Mouse (Mus musculus) hindbrain, embryonic 14.5 days (tissue): ENCODE measurements around the gene Tcap. TPM values are rescaled to one million over a fixed set of nuclear protein-coding genes. Genes with fewer than 3 reads are reported as not detected.

Experiments
- ATAC-seq: fragments of 200-750 bp; cut with Nextera tagmentation; 2 replicates; pipeline ENCODE4 v1.8.0; 2017; ENCODE audit warnings: moderate number of reproducible peaks, mild to moderate bottlenecking, moderate TSS enrichment, moderate library complexity; ENCODE audit not compliant: low FRiP score
- DNase-seq: peaks from one replicate; pipeline ENCODE4 v3.0.0-alpha.2; 2015; ENCODE audit warnings: low spot score
- H3K27ac ChIP-seq: fragments of 300-500 bp; sonication (generic); 2 replicates; pipeline ENCODE4 v1.5.1; 2014; ENCODE audit warnings: mild to moderate bottlenecking, moderate library complexity
- H3K27me3 ChIP-seq: fragments of 300-500 bp; sonication (generic); 2 replicates; pipeline ENCODE4 v1.6.1; 2014; ENCODE audit warnings: mild to moderate bottlenecking, low read length, mixed read lengths; ENCODE audit not compliant: control insufficient read depth, insufficient read depth
- H3K36me3 ChIP-seq: fragments of 300-500 bp; sonication (generic); replicated peaks from 2 replicates; pipeline ENCODE4 v1.6.1; 2014; ENCODE audit not compliant: control insufficient read depth, insufficient read depth
- H3K4me1 ChIP-seq: fragments of 300-500 bp; sonication (generic); replicated peaks from 2 replicates; pipeline ENCODE4 v1.6.1; 2014; ENCODE audit warnings: antibody characterized with exemption, low read length, mixed read lengths; ENCODE audit not compliant: control insufficient read depth, insufficient read depth
- H3K4me2 ChIP-seq: fragments of 300-500 bp; sonication (generic); replicated peaks from 2 replicates; pipeline ENCODE4 v1.6.1; 2014; ENCODE audit warnings: mild to moderate bottlenecking, moderate library complexity
- H3K4me3 ChIP-seq: fragments of 300-500 bp; sonication (generic); replicated peaks from 2 replicates; pipeline ENCODE4 v1.5.1; 2014; ENCODE audit warnings: mild to moderate bottlenecking, low read length
- H3K9ac ChIP-seq: fragments of 300-500 bp; sonication (generic); 2 replicates; pipeline ENCODE4 v1.6.1; 2014
- H3K9me3 ChIP-seq: fragments of 300-500 bp; sonication (generic); 2 replicates; pipeline ENCODE4 v1.6.1; 2016; ENCODE audit warnings: low read length; ENCODE audit not compliant: control insufficient read depth
- WGBS: fragments of 180-500 bp; shearing (Covaris S2); extraction: QIAGEN DNeasy Blood & Tissue Kit; methylation state at CpG from one replicate; pipeline ENCODE4 v1.1.7; 2014; 5-methylcytosine and 5-hydroxymethylcytosine counted together
- polyA plus RNA-seq: library from polyadenylated mRNA; unstranded; fragments of >200 nt; fragmentation: Nextera tagmentation; extraction: Ambion mirVana; gene quantifications from 2 replicates; pipeline ENCODE4 v1.2.1, GENCODE M21; 2014

The Tcap gene
- polyA plus RNA-seq, 1 experiment from 2014 or later, result not detected

DNA sequence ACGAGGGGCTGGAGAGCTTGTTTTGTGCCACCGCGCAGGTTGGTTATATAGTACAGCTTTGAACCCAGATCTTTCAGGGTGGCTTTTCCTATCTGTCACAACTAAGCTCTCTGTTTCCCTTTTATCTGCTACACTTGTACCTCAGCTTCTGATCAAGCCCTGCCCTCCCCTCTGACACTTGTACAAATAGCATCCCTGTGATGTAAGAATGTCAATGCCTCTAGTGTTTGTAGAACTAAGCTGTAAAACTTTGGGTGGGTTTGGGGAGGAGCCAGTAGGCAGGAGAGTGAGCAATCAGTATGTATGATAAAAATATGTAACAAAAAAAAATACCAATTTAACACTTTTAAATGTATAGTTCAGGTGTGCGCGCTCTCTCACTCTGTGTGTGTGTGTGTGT, 19.2 kb upstream of the Tcap start:
- Histone ChIP-seq H3K9me3 (no peaks in the 10 kb centered on the region), H3K36me3 (no peaks in the 10 kb centered on the region), H3K4me1 (peaks cover 19% of the 10 kb centered on the region), H3K27ac (no peak overlapping the region), H3K9ac (no peak overlapping the region), H3K4me3 (no peak overlapping the region), H3K27me3 (no peaks in the 10 kb centered on the region), H3K4me2 (no peak overlapping the region)
- no peak for ATAC-seq
- DNase-seq, result no peak
- WGBS, result 92% methylated on average over 5 of the region's 5 CpGs

DNA sequence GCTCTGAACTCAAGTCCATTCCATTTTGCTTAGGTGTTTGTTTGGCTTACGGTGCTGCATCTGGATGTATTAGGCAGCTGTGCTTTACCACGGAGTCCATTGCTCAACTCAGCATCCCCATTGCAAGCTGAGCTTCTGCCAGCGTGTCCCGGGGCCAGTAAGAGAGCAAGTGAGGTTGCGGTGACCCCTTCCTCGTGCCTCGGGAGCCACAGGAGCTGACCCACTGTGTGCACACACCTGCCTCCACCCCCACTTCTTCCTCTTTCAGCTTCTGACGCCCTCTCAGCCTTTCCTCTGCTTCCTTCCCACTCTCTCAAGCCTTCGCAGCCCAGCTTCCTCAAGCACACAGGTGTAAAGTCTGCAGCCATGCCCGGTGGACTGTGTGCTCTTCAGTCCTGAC, 17.3 kb upstream of the Tcap start:
- Histone ChIP-seq H3K4me2 (no peak overlapping the region), H3K4me3 (no peak overlapping the region), H3K36me3 (no peaks in the 10 kb centered on the region), H3K4me1 (peaks cover 8% of the 10 kb centered on the region; the same call in 1 of the 2 replicates), H3K9ac (no peak overlapping the region), H3K27ac (no peak overlapping the region), H3K27me3 (no peaks in the 10 kb centered on the region), H3K9me3 (no peaks in the 10 kb centered on the region)
- ATAC-seq (no peak), DNase-seq (no peak)
- WGBS, result 74% methylated on average over 10 of the region's 10 CpGs

DNA sequence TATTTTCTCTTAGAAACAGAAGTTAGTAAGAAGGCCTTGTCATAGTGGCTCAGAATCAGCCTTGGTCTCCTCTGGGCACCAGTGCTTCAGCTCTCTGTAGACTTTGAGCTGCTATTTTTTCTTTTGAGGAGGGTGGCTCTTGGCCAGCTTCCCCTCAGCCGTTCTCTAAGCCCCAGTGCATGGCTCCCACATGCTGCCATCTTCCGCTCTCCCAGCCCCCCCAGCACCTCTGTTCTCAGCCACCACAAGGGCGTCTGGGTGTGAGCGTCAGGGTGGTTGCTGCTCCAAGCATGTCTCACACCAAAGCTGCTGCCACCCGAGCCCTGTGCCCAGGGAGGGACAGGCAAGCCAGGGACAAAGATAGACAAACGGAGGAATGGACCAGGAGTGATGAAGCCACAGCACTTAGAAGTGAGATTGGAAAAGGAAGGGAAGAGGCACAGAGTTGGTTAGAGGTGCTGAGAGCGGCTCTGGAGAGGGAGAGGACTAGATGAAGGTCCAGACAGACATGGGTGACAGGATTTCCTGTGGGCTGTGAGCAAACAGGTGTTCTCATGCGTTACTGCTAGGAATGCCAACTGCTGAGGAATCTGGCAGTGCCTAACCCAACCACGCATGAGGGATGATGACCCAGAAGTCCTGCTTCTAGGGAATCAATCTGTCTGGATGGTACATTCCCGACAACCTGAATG, 16.3 kb upstream of the Tcap start:
- Histone ChIP-seq H3K4me2 (no peak overlapping the region), H3K4me3 (no peak overlapping the region), H3K9ac (no peak overlapping the region), H3K9me3 (no peaks in the 10 kb centered on the region), H3K4me1 (peaks cover 13% of the 10 kb centered on the region; the same call in 1 of the 2 replicates), H3K27ac (no peak overlapping the region), H3K36me3 (no peaks in the 10 kb centered on the region), H3K27me3 (no peaks in the 10 kb centered on the region)
- DNase-seq, result no peak
- WGBS, result 83% methylated on average over 10 of the region's 10 CpGs
- no peak for ATAC-seq

DNA sequence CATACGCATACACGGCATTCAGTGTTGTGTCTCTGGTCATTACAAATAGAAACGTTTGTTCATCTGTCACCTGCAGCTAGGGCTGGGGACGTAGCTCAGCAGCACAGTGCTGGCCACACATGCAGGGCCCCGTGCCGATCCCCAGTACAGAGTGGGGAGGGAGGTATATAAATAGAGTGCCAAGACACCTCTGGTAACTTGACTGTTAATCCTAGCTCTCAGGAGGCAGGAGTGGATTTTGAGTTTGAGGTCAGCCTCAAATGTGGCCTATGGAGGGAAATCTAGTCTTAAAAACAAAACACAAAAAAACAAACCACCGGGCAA, 15.8 kb upstream of the Tcap start:
- no peak for ATAC-seq
- 86% methylated on average over 7 of the region's 7 CpGs for WGBS

DNA sequence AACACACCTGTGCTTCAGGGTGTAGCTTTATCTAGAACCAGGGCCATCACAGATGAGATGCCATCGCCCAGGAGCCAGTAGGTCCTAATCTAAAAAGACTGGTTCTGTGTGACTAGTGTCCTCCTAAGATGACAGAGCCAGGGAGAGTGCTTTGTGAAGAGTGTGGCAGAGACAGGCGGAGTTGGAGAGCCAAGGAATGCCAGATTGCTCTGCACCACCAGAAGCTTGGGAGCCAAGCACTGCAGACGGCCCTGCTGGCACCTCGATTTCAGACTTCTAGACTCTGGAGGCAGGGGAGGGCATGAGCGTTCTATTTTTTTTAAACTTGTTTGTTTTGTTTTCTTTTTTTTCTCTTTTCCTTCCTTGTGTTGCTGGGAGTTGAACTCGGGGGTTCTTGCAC, 14.3 kb upstream of the Tcap start:
- Histone ChIP-seq H3K9me3 (no peaks in the 10 kb centered on the region), H3K27me3 (no peaks in the 10 kb centered on the region), H3K9ac (no peak overlapping the region), H3K4me2 (no peak overlapping the region), H3K27ac (no peak overlapping the region), H3K4me1 (peaks cover 13% of the 10 kb centered on the region; the same call in 1 of the 2 replicates), H3K4me3 (no peak overlapping the region), H3K36me3 (no peaks in the 10 kb centered on the region)
- no peak for DNase-seq
- no peak for ATAC-seq
- 82% methylated on average over 6 of the region's 6 CpGs for WGBS

More for the DNA sequence above, 15.8 kb upstream of the Tcap start:
- H3K9ac ChIP-seq, result no peak overlapping the region
- H3K9me3 ChIP-seq, result no peaks in the 10 kb centered on the region
- peaks cover 13% of the 10 kb centered on the region; the same call in 1 of the 2 replicates for H3K4me1 ChIP-seq
- no peak overlapping the region for H3K4me3 ChIP-seq
- DNase-seq, result no peak
- H3K36me3 ChIP-seq, result no peaks in the 10 kb centered on the region
- no peak overlapping the region for H3K27ac ChIP-seq
- H3K4me2 ChIP-seq, result no peak overlapping the region
- H3K27me3 ChIP-seq, result no peaks in the 10 kb centered on the region

DNA sequence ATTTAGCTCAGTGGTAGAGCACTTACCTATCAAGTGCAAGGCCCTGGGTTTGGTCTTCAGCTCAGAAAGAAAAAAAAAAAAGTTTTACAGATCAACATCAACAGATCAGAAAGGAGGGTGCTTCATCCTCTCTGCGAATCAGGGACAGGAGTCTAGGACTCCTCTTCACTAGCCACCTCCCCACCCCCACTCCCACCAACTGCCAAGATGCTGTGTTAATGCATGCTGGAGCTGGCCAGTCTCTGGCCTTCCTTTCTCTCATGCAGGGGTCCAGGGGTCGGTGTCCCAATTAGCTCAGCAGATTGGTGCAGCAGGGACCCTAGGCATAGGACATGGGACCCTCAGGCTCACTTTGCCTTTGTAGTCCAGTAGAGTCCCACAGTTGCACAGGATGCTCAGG, 13.0 kb upstream of the Tcap start:
- ATAC-seq (no peak), DNase-seq (no peak)
- H3K27ac ChIP-seq, result no peak overlapping the region
- H3K4me1 ChIP-seq, result peaks cover 13% of the 10 kb centered on the region; the same call in 1 of the 2 replicates
- no peak overlapping the region for H3K4me3 ChIP-seq
- H3K4me2 ChIP-seq, result no peak overlapping the region
- H3K36me3 ChIP-seq, result peaks cover 12% of the 10 kb centered on the region; the same call in 1 of the 2 replicates
- no peak overlapping the region for H3K9ac ChIP-seq
- H3K27me3 ChIP-seq, result no peaks in the 10 kb centered on the region
- H3K9me3 ChIP-seq, result no peaks in the 10 kb centered on the region
- 84% methylated on average over 2 of the region's 2 CpGs for WGBS

DNA sequence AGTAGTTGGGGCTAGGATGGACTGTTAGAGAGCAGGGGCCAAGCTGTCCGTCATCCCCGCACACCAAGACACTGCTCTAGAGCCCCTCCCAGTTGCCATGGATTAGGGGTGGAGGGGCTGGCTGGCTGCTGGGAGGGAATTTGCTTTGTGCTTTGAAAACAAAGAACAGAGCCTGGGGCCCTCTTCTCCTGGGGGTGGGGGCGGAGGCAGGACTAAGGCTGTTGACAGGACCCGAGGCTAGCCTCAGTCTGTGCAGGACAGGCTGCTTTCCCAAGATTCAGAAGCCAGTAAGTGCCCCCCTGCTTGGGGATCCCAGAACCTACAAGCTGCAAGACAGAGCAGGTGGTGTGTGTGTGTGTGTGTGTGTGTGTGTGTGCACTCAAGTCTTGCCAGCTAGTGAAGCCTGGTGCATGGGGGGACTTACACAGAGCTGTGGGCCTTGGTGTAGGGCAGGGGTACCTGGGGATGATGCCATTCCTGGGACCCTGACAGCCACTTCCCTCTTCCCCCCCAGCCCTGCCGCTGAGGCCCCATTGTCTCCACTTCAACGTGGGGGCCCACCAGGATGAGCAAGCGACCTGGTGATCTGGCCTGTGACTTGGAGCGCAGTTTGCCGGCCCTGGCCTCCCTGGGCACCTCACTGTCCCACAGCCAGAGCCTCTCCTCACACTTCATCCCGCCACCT, 11.9 kb upstream of the Tcap start:
- no peaks in the 10 kb centered on the region for H3K9me3 ChIP-seq
- H3K4me1 ChIP-seq, result peaks cover 13% of the 10 kb centered on the region; the same call in 1 of the 2 replicates
- peak overlapping the region; percentile 32; the same call in 1 of the 2 replicates for H3K27ac ChIP-seq
- no peaks in the 10 kb centered on the region for H3K27me3 ChIP-seq
- peaks cover 23% of the 10 kb centered on the region for H3K36me3 ChIP-seq
- no peak for DNase-seq
- peak; percentile 49; the same call in 1 of the 2 replicates for ATAC-seq
- 0 out of 2 replicates have a peak overlapping the region, but pooled peaks have one; percentile 34 for H3K9ac ChIP-seq
- H3K4me3 ChIP-seq, result no peak overlapping the region
- H3K4me2 ChIP-seq, result 0 out of 2 replicates have a peak overlapping the region, but pooled peaks have one; percentile 10
- 30% methylated on average over 9 of the region's 10 CpGs for WGBS

DNA sequence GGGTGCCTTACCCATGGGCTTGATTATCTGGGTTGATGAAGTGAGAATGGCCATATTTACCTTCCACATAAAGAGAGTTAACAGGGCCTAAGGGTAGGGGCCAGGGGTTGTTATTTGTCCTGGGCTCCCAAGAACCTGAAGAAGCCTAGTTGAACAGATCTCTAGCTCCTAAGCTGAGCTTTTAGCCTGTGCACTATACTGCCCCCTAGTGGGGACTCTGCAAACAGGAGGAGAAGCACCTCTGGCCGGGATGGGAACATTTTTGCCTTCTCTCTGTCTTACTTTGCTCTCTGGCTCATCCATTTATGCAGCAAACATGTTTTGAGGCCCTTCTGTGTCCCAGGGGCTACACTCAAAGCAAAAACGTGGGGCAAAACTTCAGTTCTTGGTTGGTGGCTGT, 11.2 kb upstream of the Tcap start:
- DNase-seq (peak; percentile 78), ATAC-seq (no peak)
- Histone ChIP-seq H3K4me1 (peaks cover 13% of the 10 kb centered on the region; the same call in 1 of the 2 replicates), H3K4me2 (no peak overlapping the region), H3K36me3 (peaks cover 31% of the 10 kb centered on the region), H3K27me3 (no peaks in the 10 kb centered on the region), H3K27ac (no peak overlapping the region), H3K9ac (no peak overlapping the region), H3K9me3 (no peaks in the 10 kb centered on the region), H3K4me3 (no peak overlapping the region)
- 7% methylated on average over 2 of the region's 2 CpGs for WGBS

DNA sequence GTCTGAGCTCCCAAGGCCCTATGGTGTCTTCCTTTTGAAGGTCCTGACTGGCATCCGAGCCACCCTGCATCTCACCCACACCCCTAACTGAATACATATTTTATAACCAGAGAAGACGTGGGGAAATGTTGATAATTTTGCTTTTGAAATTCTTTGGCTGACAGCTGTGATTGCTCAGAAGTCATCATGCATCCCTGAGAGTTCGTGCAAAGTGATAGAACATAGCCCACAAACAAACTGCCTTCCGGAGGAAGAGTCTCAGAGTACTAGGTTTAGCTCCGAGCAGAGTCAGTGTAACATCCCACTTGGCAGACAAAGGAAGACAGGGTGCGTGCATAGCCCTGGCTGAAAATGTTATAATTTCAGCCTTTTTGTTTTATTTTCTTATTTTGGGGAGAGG, 10.4 kb upstream of the Tcap start:
- Histone ChIP-seq H3K9ac (no peak overlapping the region), H3K36me3 (peaks cover 39% of the 10 kb centered on the region), H3K4me1 (peaks cover 13% of the 10 kb centered on the region; the same call in 1 of the 2 replicates), H3K4me2 (no peak overlapping the region), H3K27me3 (no peaks in the 10 kb centered on the region), H3K9me3 (no peaks in the 10 kb centered on the region), H3K27ac (no peak overlapping the region), H3K4me3 (no peak overlapping the region)
- ATAC-seq (no peak), DNase-seq (no peak)
- WGBS, result 90% methylated on average over 6 of the region's 6 CpGs
